Mouse (Mus musculus): ENCODE measurements around the gene Arhgap9.

DNA sequence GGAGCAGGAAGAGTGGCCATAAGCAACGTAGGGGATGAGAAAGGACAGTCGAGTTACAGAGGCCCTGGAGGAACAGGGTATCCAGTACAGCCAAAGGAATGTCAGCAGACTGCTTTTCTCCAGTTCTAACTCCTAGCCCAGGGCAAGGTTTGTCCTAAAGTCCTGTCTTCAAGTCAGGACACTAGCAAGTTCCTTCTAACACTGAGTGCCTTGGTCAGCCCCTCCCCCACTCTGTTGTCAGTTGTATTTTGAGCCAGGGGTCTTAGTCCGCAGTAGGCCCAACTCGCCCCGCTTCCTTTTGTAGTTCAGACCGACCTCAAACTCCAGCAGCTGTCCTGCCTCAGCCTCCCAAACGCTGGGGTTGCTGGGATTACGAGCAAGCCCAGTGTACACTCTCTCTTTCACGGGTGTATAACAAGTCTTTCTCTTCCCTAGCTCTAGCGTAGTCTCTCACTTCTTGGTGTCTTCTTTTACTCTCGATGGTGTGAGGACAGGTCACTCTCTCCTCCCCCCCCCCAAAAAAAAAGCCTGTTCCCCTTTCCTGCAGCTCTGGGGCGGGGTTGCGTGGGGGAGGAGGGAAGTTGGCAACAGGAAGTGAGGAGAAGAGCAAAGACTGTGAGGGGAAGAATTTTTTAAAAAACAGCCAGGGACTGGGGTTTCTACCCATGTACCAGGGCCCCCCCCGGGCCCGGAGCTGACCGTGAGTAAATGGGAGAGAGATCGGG, 1.5 kb downstream of the Arhgap9 start:
- TF ChIP-seq CTCF (IDR thresholded peaks at IDR 0.05; ENCODE audit: low read depth, low read length) (no peak), POLR2AphosphoS5 (IDR thresholded peaks at IDR 0.05; ENCODE audit: insufficient replicate concordance, low read depth, low read length) (no peak), GATA1 (IDR thresholded peaks at IDR 0.05; ENCODE audit: borderline replicate concordance, low read length) (no peak), TAL1 (conservative IDR thresholded peaks at IDR 0.05; ENCODE audit: low read depth, low read length) (no peak)
